Mouse (Mus musculus): ENCODE results near the gene Selenbp1. TPM values are rescaled to one million over a fixed set of nuclear protein-coding genes. Genes with fewer than 3 reads are reported as not detected.
A peak's percentile ranks its signal among the peaks of the same experiment; 100 is the strongest.
"Not testable (repeated sequence)": the region's sequence is repeated elsewhere in the genome, so short reads cannot be mapped to it uniquely, and the experiment has no call there.

Gene Selenbp1
- polyA plus RNA-seq, 1 experiment from 2014 or later: 9.1 TPM

- not testable (repeated sequence) for H3K27ac ChIP-seq (replicated peaks; ENCODE audit: low read depth, low read length); H3K4me3 ChIP-seq (replicated peaks; ENCODE audit: low read depth, low read length); H3K27me3 ChIP-seq (ENCODE audit: control insufficient read depth, insufficient read depth, low read length); ATAC-seq (ENCODE audit: low FRiP score, low TSS enrichment); H3K4me1 ChIP-seq (ENCODE audit: control insufficient read depth, insufficient read depth, low read length); DNase-seq; H3K36me3 ChIP-seq (ENCODE audit: control insufficient read depth, insufficient read depth, low read length); H3K9ac ChIP-seq (replicated peaks; ENCODE audit: low read length); H3K4me2 ChIP-seq (ENCODE audit: low read length); H3K9me3 ChIP-seq (ENCODE audit: control insufficient read depth, low read length)
- 88% methylated on average over 9 of the region's 9 CpGs for WGBS
These were observed 9.5 kb downstream of the Selenbp1 start for GRCm38 (mm10) chr3:94942211-94942967.

DNA sequence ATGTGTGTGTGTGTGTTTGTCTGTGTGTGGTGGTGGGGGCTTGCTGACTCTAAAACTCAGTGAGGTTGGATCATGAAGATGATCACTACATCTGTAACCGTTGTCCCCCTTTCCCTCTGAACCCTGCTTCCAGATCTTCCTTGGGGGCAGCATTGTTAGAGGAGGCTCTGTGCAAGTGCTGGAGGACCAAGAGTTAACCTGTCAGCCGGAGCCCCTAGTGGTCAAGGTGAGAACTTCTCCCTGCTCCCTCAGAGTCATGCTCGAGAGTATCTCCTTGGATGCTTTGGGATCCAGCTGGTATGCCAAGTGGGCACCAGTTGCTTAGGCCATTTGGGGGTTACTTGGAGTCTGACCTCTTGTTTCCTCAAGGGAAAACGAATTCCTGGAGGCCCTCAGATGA is 10.8 kb downstream of the Selenbp1 start:
- H3K9ac ChIP-seq (replicated peaks; ENCODE audit: low read length); H3K27ac ChIP-seq (replicated peaks; ENCODE audit: low read depth, low read length); ATAC-seq (ENCODE audit: low FRiP score, low TSS enrichment); H3K9me3 ChIP-seq (ENCODE audit: control insufficient read depth, low read length); DNase-seq; H3K4me3 ChIP-seq (replicated peaks; ENCODE audit: low read depth, low read length); H3K36me3 ChIP-seq (ENCODE audit: control insufficient read depth, insufficient read depth, low read length); H3K27me3 ChIP-seq (ENCODE audit: control insufficient read depth, insufficient read depth, low read length); H3K4me1 ChIP-seq (ENCODE audit: control insufficient read depth, insufficient read depth, low read length); H3K4me2 ChIP-seq (ENCODE audit: low read length): not testable (repeated sequence)
- WGBS: 16% methylated on average over 4 of the region's 4 CpGs

DNA sequence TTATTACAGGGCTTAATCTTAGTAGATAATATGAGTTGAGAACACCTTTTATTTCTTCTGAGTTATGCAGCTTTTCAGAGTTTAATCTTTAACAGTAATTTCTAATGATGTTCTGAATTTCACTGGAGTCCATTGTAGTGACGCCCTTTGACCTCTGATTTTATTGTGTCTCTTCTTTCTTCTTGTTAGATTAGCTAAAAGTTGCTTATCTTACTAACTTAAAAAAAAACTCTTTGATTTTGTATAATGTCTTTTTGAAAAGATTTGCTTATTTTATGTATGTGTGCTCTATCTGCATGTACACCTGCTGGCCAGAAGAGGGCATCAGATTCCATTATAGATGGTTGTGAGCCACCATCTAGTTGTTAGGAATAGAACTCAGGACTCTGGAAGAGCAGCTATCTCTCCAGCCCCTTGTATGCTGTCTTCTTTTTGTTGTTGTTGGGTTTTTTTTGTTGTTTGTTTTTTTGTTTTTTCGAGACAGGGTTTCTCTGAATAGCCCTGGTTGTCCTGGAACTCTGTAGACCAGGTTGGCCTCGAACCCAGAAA is 15.3 kb downstream of the Selenbp1 start:
- H3K9ac ChIP-seq (replicated peaks; ENCODE audit: low read length): no peak overlapping the region
- 74% methylated on average over 3 of the region's 3 CpGs for WGBS
- H3K27ac ChIP-seq (replicated peaks; ENCODE audit: low read depth, low read length): no peak overlapping the region
- no peak overlapping the region for H3K4me2 ChIP-seq (ENCODE audit: low read length)
- ATAC-seq (ENCODE audit: low FRiP score, low TSS enrichment) (no peak), DNase-seq (no peak)
- H3K4me1 ChIP-seq (ENCODE audit: control insufficient read depth, insufficient read depth, low read length): peaks cover 6% of the 10 kb centered on the region; the same call in 1 of the 2 replicates
- H3K9me3 ChIP-seq (ENCODE audit: control insufficient read depth, low read length): no peaks in the 10 kb centered on the region
- no peak overlapping the region for H3K4me3 ChIP-seq (replicated peaks; ENCODE audit: low read depth, low read length)
- no peaks in the 10 kb centered on the region for H3K36me3 ChIP-seq (ENCODE audit: control insufficient read depth, insufficient read depth, low read length)
- no peaks in the 10 kb centered on the region for H3K27me3 ChIP-seq (ENCODE audit: control insufficient read depth, insufficient read depth, low read length)

DNA sequence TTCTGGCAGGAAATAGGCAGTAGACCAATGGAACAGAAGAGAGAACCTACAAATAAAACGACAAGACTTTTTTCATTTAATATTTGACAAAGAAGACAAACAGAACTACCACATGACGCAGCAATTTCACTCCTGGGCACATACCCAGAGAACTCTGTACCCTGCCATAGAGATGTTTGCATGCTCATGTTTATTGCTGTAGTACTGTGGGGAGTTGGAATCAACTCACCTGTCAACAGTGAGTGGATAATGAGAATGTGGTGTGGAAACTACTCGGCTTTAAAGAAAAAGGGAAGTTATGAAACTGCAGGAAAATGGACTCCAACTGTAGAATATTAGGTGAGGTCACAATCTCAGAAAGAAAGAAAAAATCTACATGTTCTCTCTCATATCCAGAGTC is 16.8 kb downstream of the Selenbp1 start:
- no peak overlapping the region for H3K9ac ChIP-seq (replicated peaks; ENCODE audit: low read length)
- H3K27ac ChIP-seq (replicated peaks; ENCODE audit: low read depth, low read length): no peak overlapping the region
- no peaks in the 10 kb centered on the region for H3K27me3 ChIP-seq (ENCODE audit: control insufficient read depth, insufficient read depth, low read length)
- H3K9me3 ChIP-seq (ENCODE audit: control insufficient read depth, low read length): no peaks in the 10 kb centered on the region
- H3K36me3 ChIP-seq (ENCODE audit: control insufficient read depth, insufficient read depth, low read length): no peaks in the 10 kb centered on the region
- peaks cover 8% of the 10 kb centered on the region for H3K4me1 ChIP-seq (ENCODE audit: control insufficient read depth, insufficient read depth, low read length)
- DNase-seq: no peak
- WGBS: 92% methylated on average over 3 of the region's 3 CpGs
- no peak overlapping the region for H3K4me2 ChIP-seq (ENCODE audit: low read length)
- no peak for ATAC-seq (ENCODE audit: low FRiP score, low TSS enrichment)
- no peak overlapping the region for H3K4me3 ChIP-seq (replicated peaks; ENCODE audit: low read depth, low read length)

DNA sequence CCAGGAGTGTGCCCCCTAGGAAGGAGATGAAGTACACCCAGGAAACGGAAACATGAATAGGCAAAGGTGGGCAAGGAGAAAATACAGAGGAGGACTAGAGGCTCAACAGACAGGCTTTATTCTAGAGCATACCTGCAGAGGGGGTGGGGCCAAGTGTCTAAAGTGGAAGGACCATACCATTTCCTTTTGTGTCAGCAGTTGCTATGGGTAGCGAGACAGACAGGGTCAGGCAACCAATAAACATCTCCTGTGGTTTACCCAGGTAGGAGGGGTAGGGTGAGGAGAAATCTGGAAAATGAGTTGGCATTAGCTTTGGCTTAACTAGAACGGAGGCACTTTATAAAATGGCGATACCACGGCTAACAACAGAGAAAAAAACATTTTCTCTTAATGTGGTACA is 19.9 kb downstream of the Selenbp1 start:
- Histone ChIP-seq H3K27me3 (ENCODE audit: control insufficient read depth, insufficient read depth, low read length) (no peaks in the 10 kb centered on the region), H3K9ac (replicated peaks; ENCODE audit: low read length) (no peak overlapping the region; the same call in 1 of the 2 replicates), H3K9me3 (ENCODE audit: control insufficient read depth, low read length) (no peaks in the 10 kb centered on the region), H3K36me3 (ENCODE audit: control insufficient read depth, insufficient read depth, low read length) (peaks cover 21% of the 10 kb centered on the region), H3K4me2 (ENCODE audit: low read length) (peak overlapping the region; percentile 53), H3K4me1 (ENCODE audit: control insufficient read depth, insufficient read depth, low read length) (peaks cover 15% of the 10 kb centered on the region), H3K27ac (replicated peaks; ENCODE audit: low read depth, low read length) (no peak overlapping the region), H3K4me3 (replicated peaks; ENCODE audit: low read depth, low read length) (peak overlapping the region; percentile 57)
- WGBS: 73% methylated on average over 5 of the region's 5 CpGs
- DNase-seq (peak; percentile 20), ATAC-seq (ENCODE audit: low FRiP score, low TSS enrichment) (no peak)

DNA sequence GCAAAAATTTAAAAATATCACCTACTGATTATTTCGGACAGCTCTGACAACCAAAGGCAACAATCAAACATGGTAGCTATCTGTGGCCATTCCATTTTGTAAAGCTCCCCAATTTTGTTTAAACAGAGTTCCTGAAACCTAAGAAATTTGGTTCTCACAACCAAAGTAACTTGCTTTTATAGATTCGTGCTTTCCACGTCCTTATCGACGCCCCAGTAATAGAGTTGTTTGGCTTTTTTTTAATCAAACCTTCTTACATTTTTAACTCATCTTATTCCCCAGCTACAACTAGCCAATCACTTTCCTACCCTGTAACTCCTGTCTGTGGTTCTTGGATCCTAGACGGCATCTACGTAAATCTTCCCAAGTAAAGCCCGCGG is 20.5 kb downstream of the Selenbp1 start:
- peaks cover 15% of the 10 kb centered on the region for H3K4me1 ChIP-seq (ENCODE audit: control insufficient read depth, insufficient read depth, low read length)
- no peak for DNase-seq
- H3K27ac ChIP-seq (replicated peaks; ENCODE audit: low read depth, low read length): peak overlapping the region; percentile 88
- H3K4me3 ChIP-seq (replicated peaks; ENCODE audit: low read depth, low read length): peak overlapping the region; percentile 57
- no peaks in the 10 kb centered on the region for H3K9me3 ChIP-seq (ENCODE audit: control insufficient read depth, low read length)
- H3K9ac ChIP-seq (replicated peaks; ENCODE audit: low read length): peak overlapping the region; percentile 76; the same call in 1 of the 2 replicates
- H3K4me2 ChIP-seq (ENCODE audit: low read length): peak overlapping the region; percentile 53
- ATAC-seq (ENCODE audit: low FRiP score, low TSS enrichment): 0 out of 2 replicates have a peak, but pooled peaks have one; percentile 12
- H3K36me3 ChIP-seq (ENCODE audit: control insufficient read depth, insufficient read depth, low read length): peaks cover 27% of the 10 kb centered on the region
- H3K27me3 ChIP-seq (ENCODE audit: control insufficient read depth, insufficient read depth, low read length): no peaks in the 10 kb centered on the region
- 17% methylated on average over 9 of the region's 9 CpGs for WGBS

GRCm38 (mm10) chr3:94953764-94954616 is 21.1 kb downstream of the Selenbp1 start, which contains the start of gene Rfx5:
Gene Rfx5 (plus strand): TSS chr3:94954075.
- no peaks in the 10 kb centered on the region for H3K9me3 ChIP-seq (ENCODE audit: control insufficient read depth, low read length)
- peak; percentile 97 for ATAC-seq (ENCODE audit: low FRiP score, low TSS enrichment)
- H3K36me3 ChIP-seq (ENCODE audit: control insufficient read depth, insufficient read depth, low read length): peaks cover 33% of the 10 kb centered on the region
- no peaks in the 10 kb centered on the region for H3K27me3 ChIP-seq (ENCODE audit: control insufficient read depth, insufficient read depth, low read length)
- H3K4me1 ChIP-seq (ENCODE audit: control insufficient read depth, insufficient read depth, low read length): peaks cover 15% of the 10 kb centered on the region
- peak within 1 kb of the TSS; percentile 57 for H3K4me3 ChIP-seq (replicated peaks; ENCODE audit: low read depth, low read length)
- H3K4me2 ChIP-seq (ENCODE audit: low read length): peak within 1 kb of the TSS; percentile 53
- H3K27ac ChIP-seq (replicated peaks; ENCODE audit: low read depth, low read length): peak within 1 kb of the TSS; percentile 88
- peak; percentile 96 for DNase-seq
- WGBS: under 1% methylated on average over 50 of the region's 50 CpGs
- peak within 1 kb of the TSS; percentile 76 for H3K9ac ChIP-seq (replicated peaks; ENCODE audit: low read length)

GRCm38 (mm10) chr3:94958295-94958694 is 25.4 kb downstream of the Selenbp1 start:
- DNase-seq (no peak), ATAC-seq (ENCODE audit: low FRiP score, low TSS enrichment) (no peak)
- H3K36me3 ChIP-seq (ENCODE audit: control insufficient read depth, insufficient read depth, low read length): peaks cover 37% of the 10 kb centered on the region
- H3K27me3 ChIP-seq (ENCODE audit: control insufficient read depth, insufficient read depth, low read length): no peaks in the 10 kb centered on the region
- H3K9ac ChIP-seq (replicated peaks; ENCODE audit: low read length): 0 out of 2 replicates have a peak overlapping the region, but pooled peaks have one; percentile 9
- no peak overlapping the region for H3K27ac ChIP-seq (replicated peaks; ENCODE audit: low read depth, low read length)
- H3K9me3 ChIP-seq (ENCODE audit: control insufficient read depth, low read length): no peaks in the 10 kb centered on the region
- no peak overlapping the region for H3K4me3 ChIP-seq (replicated peaks; ENCODE audit: low read depth, low read length)
- H3K4me1 ChIP-seq (ENCODE audit: control insufficient read depth, insufficient read depth, low read length): peaks cover 9% of the 10 kb centered on the region
- 92% methylated on average over 8 of the region's 8 CpGs for WGBS
- no peak overlapping the region for H3K4me2 ChIP-seq (ENCODE audit: low read length)

Measured in midbrain, embryonic 14.5 days (tissue).